ENCODE assay signal across 14 mouse cellular contexts in the genomic region with DNA sequence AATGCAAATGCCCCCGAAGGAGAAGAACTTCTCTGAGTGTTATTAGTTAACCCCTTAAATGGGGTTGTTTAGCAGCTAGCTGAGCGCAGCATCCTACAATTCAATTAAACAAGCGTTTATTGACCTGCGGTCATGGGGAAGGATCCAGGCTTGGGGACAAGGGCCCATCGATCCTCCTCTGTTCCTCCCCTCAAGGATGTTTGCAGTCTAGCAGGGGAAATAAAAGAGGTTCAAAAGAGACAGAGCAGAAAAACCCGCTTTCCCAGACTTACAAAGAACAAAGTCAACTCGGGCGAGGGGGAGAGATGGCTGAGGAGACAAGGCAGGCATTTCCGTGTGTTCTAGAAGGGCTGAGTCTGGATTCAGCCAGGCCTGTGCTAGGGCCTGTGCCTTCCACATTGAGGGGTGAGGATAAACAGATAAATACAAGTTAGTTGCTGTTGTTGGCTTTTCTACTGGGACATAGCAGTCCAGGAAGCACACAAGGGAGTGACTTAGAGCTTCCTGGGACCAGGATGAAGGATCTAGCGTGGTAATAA. TPM values are rescaled to one million over a fixed set of nuclear protein-coding genes. Genes with fewer than 3 reads are reported as not detected.
DNase-seq lines count a peak whose midpoint lies in the region; ATAC-seq and TF ChIP-seq lines count a peak whose summit lies in the region.
"Had no signal": no experiment of that assay in that cellular context is flagged by ENCODE, and none has a peak within 500 bp of the region (broad histone marks: within the 10 kb centered on the region; RNA-seq: fewer than 3 reads in every experiment).

No protein-coding gene starts in this region.

- no peaks in the 10 kb centered on the region for H3K9me3 ChIP-seq in forebrain, embryonic 13.5 days (replicated peaks)
- no peaks in the 10 kb centered on the region for H3K9me3 ChIP-seq in forebrain, embryonic 16.5 days (ENCODE audit: control insufficient read depth, low read length)
- H3K9me3 ChIP-seq in midbrain, embryonic 11.5 days (ENCODE audit: control insufficient read depth, low read length), result no peaks in the 10 kb centered on the region
- H3K9me3 ChIP-seq in midbrain, postnatal 0 days (ENCODE audit: low read length), result no peaks in the 10 kb centered on the region
- H3K9me3 ChIP-seq in embryonic facial prominence, embryonic 10.5 days, result no peaks in the 10 kb centered on the region
- no peaks in the 10 kb centered on the region for H3K9me3 ChIP-seq in stomach, embryonic 16.5 days (replicated peaks; ENCODE audit: control insufficient read depth, low read length)
- H3K9me3 ChIP-seq: heart, embryonic 13.5 days; liver, embryonic 13.5 days had no signal

- DNase-seq in midbrain, embryonic 11.5 days (ENCODE audit: low spot score, missing footprints), result peak; percentile 83
- no peak for DNase-seq in midbrain, postnatal 0 days (ENCODE audit: low spot score)
- no peak for DNase-seq in embryonic facial prominence, embryonic 10.5 days (ENCODE audit: low spot score)
- DNase-seq in right cerebral cortex, adult 2 months (ENCODE audit: low spot score in 2 of 2), result no peak
- DNase-seq: cerebellum, adult 18-20 months; kidney, adult 18-20 months; left cerebral cortex, postnatal 4 days; liver, embryonic 13.5 days had no signal

- H3K9ac ChIP-seq in forebrain, embryonic 13.5 days, result no peak overlapping the region
- H3K9ac ChIP-seq in forebrain, embryonic 16.5 days (replicated peaks; ENCODE audit: low read depth, low read length), result no peak overlapping the region
- no peak overlapping the region for H3K9ac ChIP-seq in midbrain, embryonic 11.5 days (ENCODE audit: low read length)
- no peak overlapping the region for H3K9ac ChIP-seq in midbrain, postnatal 0 days (replicated peaks; ENCODE audit: low read length, poor library complexity, severe bottlenecking)
- no peak overlapping the region for H3K9ac ChIP-seq in stomach, embryonic 16.5 days (ENCODE audit: low read length)
- H3K9ac ChIP-seq: heart, embryonic 13.5 days; liver, embryonic 13.5 days had no signal

- WGBS in forebrain, embryonic 13.5 days, result 25% methylated on average over 10 of the region's 10 CpGs
- WGBS in forebrain, embryonic 16.5 days, result 23% methylated on average over 10 of the region's 10 CpGs
- 32% methylated on average over 10 of the region's 10 CpGs for WGBS in midbrain, embryonic 11.5 days
- 49% methylated on average over 10 of the region's 10 CpGs for WGBS in midbrain, postnatal 0 days
- 46% methylated on average over 10 of the region's 10 CpGs for WGBS in embryonic facial prominence, embryonic 10.5 days
- 56% methylated on average over 10 of the region's 10 CpGs for WGBS in stomach, embryonic 16.5 days

- TF ChIP-seq CTCF in midbrain, postnatal 0 days (IDR thresholded peaks at IDR 0.05), result no peak

- peaks cover 25% of the 10 kb centered on the region for H3K4me1 ChIP-seq in forebrain, embryonic 13.5 days
- peaks cover 7% of the 10 kb centered on the region for H3K4me1 ChIP-seq in forebrain, embryonic 16.5 days (replicated peaks; ENCODE audit: control insufficient read depth, insufficient read depth, low read length)
- peaks cover 12% of the 10 kb centered on the region for H3K4me1 ChIP-seq in midbrain, embryonic 11.5 days (ENCODE audit: control insufficient read depth, insufficient read depth, low read length)
- H3K4me1 ChIP-seq in midbrain, postnatal 0 days (ENCODE audit: insufficient read depth, low read length), result no peaks in the 10 kb centered on the region
- H3K4me1 ChIP-seq in embryonic facial prominence, embryonic 10.5 days, result peaks cover 18% of the 10 kb centered on the region
- H3K4me1 ChIP-seq in stomach, embryonic 16.5 days (ENCODE audit: control insufficient read depth, insufficient read depth, low read length), result peaks cover 7% of the 10 kb centered on the region
- H3K4me1 ChIP-seq: liver, embryonic 13.5 days had no signal

- 0 out of 2 replicates have a peak, but pooled peaks cover 2% of the 10 kb centered on the region for H3K36me3 ChIP-seq in forebrain, embryonic 13.5 days (ENCODE audit: poor library complexity, severe bottlenecking)
- H3K36me3 ChIP-seq in forebrain, embryonic 16.5 days (ENCODE audit: control insufficient read depth, insufficient read depth), result no peaks in the 10 kb centered on the region
- H3K36me3 ChIP-seq in midbrain, embryonic 11.5 days (ENCODE audit: control insufficient read depth, insufficient read depth, low read length), result no peaks in the 10 kb centered on the region
- H3K36me3 ChIP-seq in midbrain, postnatal 0 days (ENCODE audit: insufficient read depth, low read length), result no peaks in the 10 kb centered on the region
- H3K36me3 ChIP-seq in embryonic facial prominence, embryonic 10.5 days (replicated peaks), result peaks cover 8% of the 10 kb centered on the region; the same call in 1 of the 2 replicates
- H3K36me3 ChIP-seq in stomach, embryonic 16.5 days (ENCODE audit: control insufficient read depth, insufficient read depth, low read length), result no peaks in the 10 kb centered on the region
- H3K36me3 ChIP-seq: heart, embryonic 13.5 days; liver, embryonic 13.5 days had no signal

- no peaks in the 10 kb centered on the region for H3K27me3 ChIP-seq in forebrain, embryonic 13.5 days
- H3K27me3 ChIP-seq in forebrain, embryonic 16.5 days (replicated peaks; ENCODE audit: control insufficient read depth, insufficient read depth, low read length), result no peaks in the 10 kb centered on the region
- H3K27me3 ChIP-seq in midbrain, embryonic 11.5 days (ENCODE audit: control insufficient read depth, insufficient read depth, low read length), result no peaks in the 10 kb centered on the region
- H3K27me3 ChIP-seq in midbrain, postnatal 0 days (ENCODE audit: insufficient read depth, low read length), result no peaks in the 10 kb centered on the region
- no peaks in the 10 kb centered on the region for H3K27me3 ChIP-seq in embryonic facial prominence, embryonic 10.5 days (replicated peaks; ENCODE audit: low read depth, poor library complexity, severe bottlenecking)
- H3K27me3 ChIP-seq in stomach, embryonic 16.5 days (ENCODE audit: control insufficient read depth, insufficient read depth, low read length), result no peaks in the 10 kb centered on the region
- H3K27me3 ChIP-seq: heart, embryonic 13.5 days; liver, embryonic 13.5 days had no signal

- H3K4me3 ChIP-seq in forebrain, embryonic 13.5 days, result no peak overlapping the region
- H3K4me3 ChIP-seq in forebrain, embryonic 16.5 days (replicated peaks; ENCODE audit: low read length), result no peak overlapping the region
- no peak overlapping the region for H3K4me3 ChIP-seq in midbrain, embryonic 11.5 days (ENCODE audit: low read depth, low read length)
- H3K4me3 ChIP-seq in midbrain, postnatal 0 days (ENCODE audit: low read depth, low read length), result no peak overlapping the region
- no peak overlapping the region for H3K4me3 ChIP-seq in embryonic facial prominence, embryonic 10.5 days
- H3K4me3 ChIP-seq in stomach, embryonic 16.5 days (replicated peaks; ENCODE audit: low read length), result no peak overlapping the region
- H3K4me3 ChIP-seq: erythroblast, embryonic 14.5 days; heart, embryonic 13.5 days; liver, embryonic 13.5 days had no signal

- ATAC-seq in forebrain, embryonic 13.5 days, result no peak
- ATAC-seq in forebrain, embryonic 16.5 days, result no peak
- no peak for ATAC-seq in midbrain, embryonic 11.5 days (ENCODE audit: low FRiP score)
- no peak for ATAC-seq in midbrain, postnatal 0 days (ENCODE audit: low FRiP score)
- no peak for ATAC-seq in stomach, embryonic 16.5 days (ENCODE audit: insufficient read depth, low FRiP score)
- ATAC-seq: lung, postnatal 0 days had no signal

- H3K27ac ChIP-seq in forebrain, embryonic 13.5 days, result no peak overlapping the region
- H3K27ac ChIP-seq in forebrain, embryonic 16.5 days (ENCODE audit: low read length), result no peak overlapping the region
- H3K27ac ChIP-seq in midbrain, embryonic 11.5 days (ENCODE audit: low read depth, low read length), result no peak overlapping the region
- H3K27ac ChIP-seq in midbrain, postnatal 0 days (ENCODE audit: low read depth, low read length), result no peak overlapping the region
- H3K27ac ChIP-seq in embryonic facial prominence, embryonic 10.5 days (replicated peaks), result peak overlapping the region; percentile 1; the same call in 1 of the 2 replicates
- peak overlapping the region; percentile 79 for H3K27ac ChIP-seq in stomach, embryonic 16.5 days (ENCODE audit: low read length)
- H3K27ac ChIP-seq: heart, embryonic 13.5 days; liver, embryonic 13.5 days had no signal

- 0 out of 2 replicates have a peak overlapping the region, but pooled peaks have one; percentile 14 for H3K4me2 ChIP-seq in forebrain, embryonic 13.5 days
- no peak overlapping the region for H3K4me2 ChIP-seq in forebrain, embryonic 16.5 days (ENCODE audit: low read length)
- no peak overlapping the region for H3K4me2 ChIP-seq in midbrain, embryonic 11.5 days
- H3K4me2 ChIP-seq in midbrain, postnatal 0 days (ENCODE audit: low read depth, low read length, poor library complexity, severe bottlenecking), result no peak overlapping the region
- no peak overlapping the region for H3K4me2 ChIP-seq in stomach, embryonic 16.5 days (ENCODE audit: low read depth, low read length)
- H3K4me2 ChIP-seq: heart, embryonic 13.5 days; liver, embryonic 13.5 days had no signal

RNA-seq across cellular contexts. Expression of a gene that starts 55.0 kb away (rescaled TPM):
- polyA plus RNA-seq in forebrain, embryonic 13.5 days (2015; fragmentation: Nextera tagmentation; extraction: Ambion mirVana), result 101 and 105 TPM in 2 replicates
- 102 and 109 TPM in 2 replicates for polyA plus RNA-seq in forebrain, embryonic 16.5 days (2015; fragmentation: Nextera tagmentation; extraction: Ambion mirVana)
- 59.8 and 60.3 TPM in 2 replicates for polyA plus RNA-seq in midbrain, embryonic 11.5 days (2014; fragmentation: Nextera tagmentation; extraction: Ambion mirVana)
- total RNA-seq in midbrain, postnatal 0 days (2014; rRNA removed), result 32.2 and 39.6 TPM in 2 replicates
- 58.9 and 61.3 TPM in 2 replicates for polyA plus RNA-seq in midbrain, postnatal 0 days (2015; fragmentation: Nextera tagmentation; extraction: Ambion mirVana)
- 60.9 and 73.5 TPM in 2 replicates for polyA plus RNA-seq in embryonic facial prominence, embryonic 10.5 days (2016; fragmentation: Nextera tagmentation; extraction: Ambion mirVana)
- polyA plus RNA-seq in stomach, embryonic 16.5 days (2015; fragmentation: Nextera tagmentation; extraction: Ambion mirVana), result 41.9 and 43.2 TPM in 2 replicates

Comparison
In these comparisons a context has a peak if more than half of its experiments do, and no peak if none do; other contexts are left out.
1. H3K27ac ChIP-seq: peak in embryonic facial prominence, embryonic 10.5 days (single experiment) and stomach, embryonic 16.5 days (single experiment); none in forebrain, embryonic 13.5 days (single experiment), forebrain, embryonic 16.5 days (single experiment), midbrain, embryonic 11.5 days (single experiment) and midbrain, postnatal 0 days (single experiment).